Mouse (Mus musculus): ENCODE measurements around the gene Coro7. TPM values are rescaled to one million over a fixed set of nuclear protein-coding genes. Genes with fewer than 3 reads are reported as not detected.
"Not testable (repeated sequence)": the region's sequence is repeated elsewhere in the genome, so short reads cannot be mapped to it uniquely, and the experiment has no call there.

Coro7 gene
- polyA plus RNA-seq, 1 experiment, result 68.8 TPM

DNA sequence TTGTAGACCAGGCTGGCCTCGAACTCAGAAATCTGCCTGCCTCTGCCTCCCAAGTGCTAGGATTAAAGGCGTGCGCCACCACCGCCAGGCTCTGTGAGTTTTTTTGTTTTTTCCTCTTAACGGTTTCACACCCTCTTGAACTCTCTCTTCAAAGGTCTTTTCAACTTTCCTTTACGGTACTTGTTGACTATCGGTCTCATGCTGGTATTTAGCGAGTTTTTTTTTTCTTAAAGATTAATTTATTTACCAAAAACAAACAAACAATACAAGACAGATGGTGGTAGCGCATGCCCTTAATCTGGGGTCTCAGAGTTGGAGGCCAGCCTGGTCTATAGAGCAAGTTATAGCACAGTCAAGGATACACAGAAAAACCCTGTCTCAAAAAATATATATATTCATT is 89.3 kb downstream of the Coro7 start:
- DNase-seq (ENCODE audit: low read depth), result no peak
- no peak for TF ChIP-seq POLR2A (IDR thresholded peaks at IDR 0.05; ENCODE audit: borderline replicate concordance, extremely low read depth, insufficient read depth, insufficient read length, poor library complexity, severe bottlenecking)
- TF ChIP-seq CTCF (IDR thresholded peaks at IDR 0.05; ENCODE audit: borderline replicate concordance, extremely low read depth, insufficient read depth, insufficient read length), result no peak

DNA sequence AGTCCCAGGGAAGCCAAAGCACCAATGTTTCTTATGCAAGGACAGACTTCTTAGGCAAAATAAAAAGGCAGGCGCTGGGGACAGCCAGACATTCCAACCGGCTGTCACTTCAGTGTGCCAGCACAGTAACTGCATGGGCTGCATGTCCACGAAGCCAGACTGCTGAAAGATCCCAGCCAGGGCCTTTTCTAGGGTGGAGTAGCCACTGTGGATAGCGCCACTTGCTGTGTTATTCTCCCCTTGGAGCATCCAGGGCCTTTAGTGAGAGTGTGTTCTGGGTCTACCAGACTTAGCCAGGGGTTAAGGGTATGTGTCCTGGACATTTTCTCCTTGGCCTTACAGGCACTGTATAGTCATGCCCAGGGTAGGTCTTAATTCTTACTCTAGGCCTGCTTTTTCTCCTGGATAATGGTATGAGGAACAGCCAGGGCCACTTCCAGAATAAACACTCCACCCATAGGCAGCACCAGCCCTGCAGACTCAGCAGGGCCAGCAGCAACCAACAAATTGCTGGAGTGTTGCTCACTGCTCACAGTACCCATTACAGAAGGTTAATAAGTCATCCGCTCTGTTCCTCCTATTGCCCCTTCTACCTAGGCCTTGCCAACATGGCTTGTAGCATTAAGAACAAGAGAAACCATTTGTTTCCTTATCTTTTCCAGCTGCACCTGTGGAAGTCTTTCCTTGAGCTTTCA is 91.9 kb downstream of the Coro7 start:
- peak; percentile 28 for DNase-seq (ENCODE audit: low read depth)
- no peak for TF ChIP-seq POLR2A (IDR thresholded peaks at IDR 0.05; ENCODE audit: borderline replicate concordance, extremely low read depth, insufficient read depth, insufficient read length, poor library complexity, severe bottlenecking)
- no peak for TF ChIP-seq CTCF (IDR thresholded peaks at IDR 0.05; ENCODE audit: borderline replicate concordance, extremely low read depth, insufficient read depth, insufficient read length)

DNA sequence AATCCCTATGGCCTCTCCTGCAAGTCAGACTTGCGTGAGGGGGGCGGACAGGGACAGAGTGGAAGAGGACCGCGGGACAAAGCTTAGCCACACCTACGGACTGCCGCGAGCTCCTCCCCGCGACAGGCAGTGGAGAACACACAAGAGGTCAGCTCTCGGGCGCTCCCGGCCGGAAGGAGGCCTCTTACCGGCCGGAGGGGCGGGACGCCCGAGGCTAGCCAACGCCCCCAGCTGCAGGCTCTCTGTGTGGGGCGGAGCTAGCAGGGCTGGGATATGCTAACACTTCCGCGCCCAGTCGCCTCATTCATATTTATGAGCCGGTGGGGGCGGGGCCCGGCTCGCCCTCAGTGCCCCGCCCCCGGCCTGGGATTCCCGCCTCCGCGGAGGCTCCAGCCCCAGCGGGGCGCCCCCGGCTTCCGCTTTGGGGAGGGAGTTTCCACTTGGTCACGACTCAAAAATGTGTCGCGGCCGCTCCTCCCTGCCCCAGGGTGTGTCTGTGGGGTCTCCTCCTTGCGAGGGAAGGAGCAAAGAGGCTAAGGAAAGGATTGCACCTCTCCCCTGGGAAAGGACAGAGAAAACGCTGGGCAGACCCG is 93.0 kb downstream of the Coro7 start:
- TF ChIP-seq CTCF (IDR thresholded peaks at IDR 0.05; ENCODE audit: borderline replicate concordance, extremely low read depth, insufficient read depth, insufficient read length), result no peak
- TF ChIP-seq POLR2A (IDR thresholded peaks at IDR 0.05; ENCODE audit: borderline replicate concordance, extremely low read depth, insufficient read depth, insufficient read length, poor library complexity, severe bottlenecking), result peak; percentile 43; the same call in 1 of the 2 replicates
- DNase-seq (ENCODE audit: low read depth), result peak; percentile 98

DNA sequence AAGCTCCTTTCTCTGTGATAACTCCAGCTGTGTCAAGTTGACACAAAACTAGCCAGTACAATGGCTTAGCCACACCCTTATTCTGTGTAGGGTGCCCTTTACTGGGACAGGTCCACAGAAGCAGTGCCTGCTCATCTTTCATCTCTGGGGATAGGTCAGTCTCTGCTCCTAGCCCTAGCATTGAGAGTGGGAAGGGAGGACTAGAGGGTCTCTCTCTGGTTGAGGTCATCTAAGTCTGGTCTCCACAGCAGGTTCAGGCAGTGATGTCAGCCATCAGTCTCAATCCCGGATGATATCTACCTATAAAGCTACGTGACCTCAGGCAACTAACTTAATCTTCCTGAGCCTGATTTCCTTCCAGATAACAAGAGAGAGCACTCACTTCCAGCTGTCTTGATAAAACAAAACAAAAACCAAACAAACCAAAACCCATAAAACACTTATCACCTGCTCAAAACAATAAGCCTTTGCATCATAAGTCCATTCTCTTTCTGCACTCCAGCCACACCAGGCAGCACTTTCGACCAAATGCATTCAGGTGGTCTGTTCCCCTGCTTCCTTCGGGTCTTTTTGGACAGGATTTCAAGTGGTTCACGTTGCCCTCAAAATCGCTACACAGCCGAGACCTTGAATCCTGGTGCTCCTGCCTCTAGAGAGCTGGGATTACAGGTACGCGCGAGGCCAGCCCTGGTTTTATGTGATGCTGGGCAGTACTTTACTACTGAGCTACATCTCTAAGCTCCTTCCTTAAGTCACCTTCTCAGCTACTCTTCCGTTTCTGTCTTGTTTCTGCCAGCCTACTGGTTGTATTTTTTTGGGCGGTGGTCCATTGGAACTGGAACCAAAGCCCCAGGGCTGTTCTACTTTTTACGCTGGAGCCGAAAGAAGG is 93.7 kb downstream of the Coro7 start:
- DNase-seq (ENCODE audit: low read depth), result no peak
- TF ChIP-seq POLR2A (IDR thresholded peaks at IDR 0.05; ENCODE audit: borderline replicate concordance, extremely low read depth, insufficient read depth, insufficient read length, poor library complexity, severe bottlenecking) (no peak), CTCF (IDR thresholded peaks at IDR 0.05; ENCODE audit: borderline replicate concordance, extremely low read depth, insufficient read depth, insufficient read length) (no peak)

DNA sequence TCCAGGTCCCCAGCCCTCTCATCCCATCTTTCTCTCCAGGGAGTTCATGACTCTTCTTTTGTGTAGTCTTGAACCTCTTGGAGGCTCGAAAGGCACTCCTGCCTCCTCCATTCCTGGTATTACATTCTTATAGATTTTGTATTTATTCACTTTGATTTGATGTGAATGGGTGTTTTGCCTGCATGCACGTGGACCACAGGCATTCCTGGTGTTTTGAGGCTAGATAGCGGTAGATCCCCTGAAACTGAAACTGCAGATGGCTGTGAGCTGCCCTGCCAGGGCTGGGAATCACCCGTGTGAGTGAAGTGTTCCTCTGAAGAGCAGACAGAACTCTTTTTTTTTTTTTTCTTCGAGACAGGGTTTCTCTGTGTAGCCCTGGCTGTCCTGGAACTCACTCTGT is 95.1 kb downstream of the Coro7 start:
- TF ChIP-seq CTCF (IDR thresholded peaks at IDR 0.05; ENCODE audit: borderline replicate concordance, extremely low read depth, insufficient read depth, insufficient read length), result no peak
- no peak for TF ChIP-seq POLR2A (IDR thresholded peaks at IDR 0.05; ENCODE audit: borderline replicate concordance, extremely low read depth, insufficient read depth, insufficient read length, poor library complexity, severe bottlenecking)
- no peak for DNase-seq (ENCODE audit: low read depth)

DNA sequence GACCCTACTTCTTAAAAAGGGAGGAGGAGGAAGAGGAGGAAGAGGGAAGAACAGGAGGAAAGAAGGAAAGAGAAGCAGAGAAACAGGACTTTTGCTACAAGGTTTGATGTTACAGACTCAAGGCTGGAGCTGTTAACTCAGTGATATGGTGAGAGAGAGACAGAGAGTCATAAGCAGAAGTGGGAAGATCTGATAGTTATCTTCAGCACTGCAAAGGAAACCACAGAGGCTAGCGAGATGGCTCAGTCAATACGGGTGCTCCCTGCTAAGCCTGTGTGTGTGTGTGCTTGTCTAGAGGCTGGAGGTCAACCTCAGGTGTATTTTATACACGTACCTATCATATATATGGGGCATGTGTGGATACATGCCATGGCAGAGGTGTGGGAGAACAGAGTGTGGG is 95.8 kb downstream of the Coro7 start:
- TF ChIP-seq CTCF (IDR thresholded peaks at IDR 0.05; ENCODE audit: borderline replicate concordance, extremely low read depth, insufficient read depth, insufficient read length) (no peak), POLR2A (IDR thresholded peaks at IDR 0.05; ENCODE audit: borderline replicate concordance, extremely low read depth, insufficient read depth, insufficient read length, poor library complexity, severe bottlenecking) (no peak)
- DNase-seq (ENCODE audit: low read depth), result no peak

DNA sequence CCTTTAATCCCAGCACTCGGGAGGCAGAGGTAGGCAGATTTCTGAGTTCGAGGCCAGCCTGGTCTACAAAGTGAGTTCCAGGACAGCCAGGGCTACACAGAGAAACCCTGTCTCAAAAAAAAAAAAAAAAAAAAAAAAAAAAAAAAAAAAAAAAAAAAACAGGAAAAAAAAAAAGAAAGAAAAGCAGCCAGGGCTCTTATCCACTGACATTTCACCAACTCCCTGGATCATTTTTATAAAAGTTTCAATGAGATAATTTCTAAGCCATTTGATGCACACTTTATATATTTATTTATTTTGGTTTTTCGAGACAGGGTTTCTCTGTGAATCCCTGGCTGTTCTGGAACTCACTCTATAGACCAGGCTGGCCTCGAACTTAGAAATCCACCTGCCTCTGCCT is 98.4 kb downstream of the Coro7 start:
- not testable (repeated sequence) for DNase-seq (ENCODE audit: low read depth)

DNA sequence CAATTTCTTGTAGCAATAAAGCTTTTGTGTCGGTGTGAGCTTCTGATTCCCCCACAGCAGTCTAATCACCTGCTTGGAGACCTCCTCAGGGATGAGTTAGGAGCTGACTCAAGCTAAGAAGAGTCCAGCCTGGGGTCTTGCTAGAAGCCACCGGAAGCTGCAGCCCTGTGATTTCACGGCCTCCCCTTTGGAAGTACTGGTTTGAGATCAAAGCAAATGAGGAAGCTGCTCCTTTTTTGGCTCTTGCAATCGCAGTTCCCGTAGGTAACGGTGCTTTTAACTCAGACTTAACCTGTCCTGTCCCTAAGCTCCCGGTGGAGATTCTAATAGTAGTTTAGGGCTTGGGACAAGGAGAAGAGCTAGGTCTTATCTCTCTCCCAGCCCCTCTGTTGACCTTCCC is 100.9 kb downstream of the Coro7 start:
- TF ChIP-seq CTCF (IDR thresholded peaks at IDR 0.05; ENCODE audit: borderline replicate concordance, extremely low read depth, insufficient read depth, insufficient read length), result no peak
- TF ChIP-seq POLR2A (IDR thresholded peaks at IDR 0.05; ENCODE audit: borderline replicate concordance, extremely low read depth, insufficient read depth, insufficient read length, poor library complexity, severe bottlenecking), result no peak
- DNase-seq (ENCODE audit: low read depth), result no peak

DNA sequence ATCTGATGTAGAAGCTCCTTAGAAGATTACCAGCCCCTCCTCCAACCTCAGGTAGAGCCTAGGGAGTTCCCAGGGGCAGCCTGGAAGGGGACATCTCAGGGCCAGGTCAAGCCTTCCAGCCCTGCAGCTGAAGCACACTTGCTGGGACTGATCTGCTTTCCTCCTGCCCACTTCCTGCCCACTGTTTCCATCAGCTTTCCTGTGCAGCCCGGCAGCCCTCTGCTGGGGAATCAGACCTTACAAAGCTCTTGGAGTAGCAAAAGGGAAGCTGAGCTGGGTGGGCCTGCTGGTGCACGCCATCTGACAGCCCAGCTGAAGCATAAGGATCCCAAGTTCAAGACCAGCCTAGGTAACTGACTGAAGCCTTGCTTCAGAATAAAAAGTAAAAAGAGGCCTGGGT is 102.7 kb downstream of the Coro7 start:
- no peak for TF ChIP-seq CTCF (IDR thresholded peaks at IDR 0.05; ENCODE audit: borderline replicate concordance, extremely low read depth, insufficient read depth, insufficient read length)
- no peak for DNase-seq (ENCODE audit: low read depth)

Other genes starting within 250 kb of the Coro7 start
- gene Srl, start 138.0 kb downstream of the Coro7 start, polyA plus RNA-seq (2012; rRNA removed), result 25.0 and 26.2 TPM in 2 replicates
- 13.6 and 16.6 TPM in 2 replicates for gene Tfap4, start 119.9 kb downstream of the Coro7 start, polyA plus RNA-seq (2012; rRNA removed)
- 41.8 and 45.4 TPM in 2 replicates for gene Glis2, start 85.1 kb downstream of the Coro7 start, polyA plus RNA-seq (2012; rRNA removed)
- gene Pam16, start 54.8 kb downstream of the Coro7 start, polyA plus RNA-seq (2012; rRNA removed), result 121 and 169 TPM in 2 replicates
- 6.9 and 9.9 TPM in 2 replicates for gene Vasn, start 39.8 kb downstream of the Coro7 start, polyA plus RNA-seq (2012; rRNA removed)
- gene Dnaja3, start 39.8 kb downstream of the Coro7 start, polyA plus RNA-seq (2012; rRNA removed), result 23.5 and 28.7 TPM in 2 replicates
- 70.6 and 105 TPM in 2 replicates for gene Nmral1, start 39.6 kb upstream of the Coro7 start, polyA plus RNA-seq (2012; rRNA removed)
- gene Hmox2, start 46.6 kb upstream of the Coro7 start, polyA plus RNA-seq (2012; rRNA removed), result 52.2 and 59.0 TPM in 2 replicates
- 91.1 and 116 TPM in 2 replicates for gene Cdip1, start 110.5 kb upstream of the Coro7 start, polyA plus RNA-seq (2012; rRNA removed)
- gene 4930562C15Rik, start 155.6 kb upstream of the Coro7 start, polyA plus RNA-seq (2012; rRNA removed), result not detected in 2 replicates
- 25.7 and 46.5 TPM in 2 replicates for gene Ubald1, start 200.5 kb upstream of the Coro7 start, polyA plus RNA-seq (2012; rRNA removed)
- gene Mgrn1, start 206.5 kb upstream of the Coro7 start, polyA plus RNA-seq (2012; rRNA removed), result 152 and 169 TPM in 2 replicates

Measured in brain, embryonic 14.5 days (tissue).